ENCODE assay signal across 14 mouse cellular contexts in genomic region chr16:95597578-95597951, GRCm38 (mm10). TPM values are rescaled to one million over a fixed set of nuclear protein-coding genes. Genes with fewer than 3 reads are reported as not detected.
A peak's percentile ranks its signal among the peaks of the same experiment; 100 is the strongest.
DNase-seq lines count a peak whose midpoint lies in the region; ATAC-seq and TF ChIP-seq lines count a peak whose summit lies in the region.
"Had no signal": no experiment of that assay in that cellular context is flagged by ENCODE, and none has a peak within 500 bp of the region (broad histone marks: within the 10 kb centered on the region; RNA-seq: fewer than 3 reads in every experiment).

No protein-coding gene starts in this region.

- H3K27ac ChIP-seq in embryonic facial prominence, embryonic 13.5 days, result peak overlapping the region; percentile 70
- no peak overlapping the region for H3K27ac ChIP-seq in embryonic facial prominence, embryonic 10.5 days (replicated peaks)
- 0 out of 2 replicates have a peak overlapping the region, but pooled peaks have one; percentile 49 for H3K27ac ChIP-seq in layer of hippocampus, adult 2 months
- H3K27ac ChIP-seq: macrophage had no signal

- TF ChIP-seq CTCF in layer of hippocampus, adult 2 months (conservative IDR thresholded peaks at IDR 0.05), result no peak

- no peak overlapping the region for H3K9ac ChIP-seq in embryonic facial prominence, embryonic 13.5 days

- WGBS in embryonic facial prominence, embryonic 13.5 days, result 38% methylated on average over 7 of the region's 7 CpGs
- WGBS in embryonic facial prominence, embryonic 10.5 days, result 71% methylated on average over 7 of the region's 7 CpGs

- H3K4me1 ChIP-seq in embryonic facial prominence, embryonic 13.5 days, result peaks cover 43% of the 10 kb centered on the region
- H3K4me1 ChIP-seq in embryonic facial prominence, embryonic 10.5 days, result peaks cover 18% of the 10 kb centered on the region

- H3K36me3 ChIP-seq in embryonic facial prominence, embryonic 13.5 days, result no peaks in the 10 kb centered on the region
- no peaks in the 10 kb centered on the region for H3K36me3 ChIP-seq in embryonic facial prominence, embryonic 10.5 days (replicated peaks)

- no peak for DNase-seq in embryonic facial prominence, embryonic 10.5 days (ENCODE audit: low spot score)
- peak in 1 of 2 experiments; percentile 10 for DNase-seq in layer of hippocampus, adult 2 months (ENCODE audit: low spot score in 2 of 2)
- no peak for DNase-seq in layer of hippocampus, postnatal 36 days
- peak; percentile 11 for DNase-seq in right cerebral cortex, postnatal 25 days
- no peak for DNase-seq in right cerebral cortex, adult 2 months (ENCODE audit: low spot score in 2 of 2)
- no peak for DNase-seq in cerebellum, adult 18-20 months
- DNase-seq in adrenal gland, postnatal 4 days (ENCODE audit: low spot score in 2 of 2), result no peak
- DNase-seq: cerebellum, adult 9-11 months; kidney, adult 8-10 months had no signal

- H3K4me2 ChIP-seq in embryonic facial prominence, embryonic 13.5 days, result no peak overlapping the region
- H3K4me2 ChIP-seq: liver, embryonic 11.5 days had no signal

- no peak overlapping the region for H3K4me3 ChIP-seq in embryonic facial prominence, embryonic 13.5 days
- H3K4me3 ChIP-seq in embryonic facial prominence, embryonic 10.5 days, result no peak overlapping the region
- no peak overlapping the region for H3K4me3 ChIP-seq in layer of hippocampus, adult 2 months

- H3K9me3 ChIP-seq in embryonic facial prominence, embryonic 13.5 days, result no peaks in the 10 kb centered on the region
- no peaks in the 10 kb centered on the region for H3K9me3 ChIP-seq in embryonic facial prominence, embryonic 10.5 days

- no peak for ATAC-seq in embryonic facial prominence, embryonic 13.5 days (ENCODE audit: insufficient number of reproducible peaks, insufficient read depth, low FRiP score, low TSS enrichment, low read depth)
- ATAC-seq: Patski had no signal

- no peaks in the 10 kb centered on the region; the same call in 1 of the 2 replicates for H3K27me3 ChIP-seq in embryonic facial prominence, embryonic 13.5 days
- no peaks in the 10 kb centered on the region for H3K27me3 ChIP-seq in embryonic facial prominence, embryonic 10.5 days (replicated peaks; ENCODE audit: low read depth, poor library complexity, severe bottlenecking)
- H3K27me3 ChIP-seq: CH12.LX had no signal

RNA-seq across cellular contexts. Expression of gene Erg, which starts 11.2 kb away (rescaled TPM):
- polyA plus RNA-seq in embryonic facial prominence, embryonic 13.5 days (2015; fragmentation: Nextera tagmentation; extraction: Ambion mirVana), result 17.2 and 27.9 TPM in 2 replicates
- 2.3 and 2.8 TPM in 2 replicates for polyA plus RNA-seq in embryonic facial prominence, embryonic 10.5 days (2016; fragmentation: Nextera tagmentation; extraction: Ambion mirVana)
- 1 to 10 TPM; 4.4 to 4.6 TPM for total RNA-seq in layer of hippocampus, adult 2 months (2021)
- 1 to 10 TPM; 3.2 to 3.6 TPM for total RNA-seq in layer of hippocampus, postnatal 36 days (2021)
- total RNA-seq in adrenal gland, postnatal 4 days (2021), result 10 to 100 TPM; 26.8 to 27.0 TPM
- polyA plus RNA-seq: Patski had no signal

Comparison
In these comparisons a context has a peak if more than half of its experiments do, and no peak if none do; other contexts are left out.
1. RNA of gene Erg, which starts 11.2 kb away (total RNA-seq): 26.8 to 27.0 TPM in adrenal gland, postnatal 4 days; 4.4 to 4.6 TPM in layer of hippocampus, adult 2 months and 3.2 to 3.6 TPM in layer of hippocampus, postnatal 36 days; every median in the first group is over 4 times any median in the second.